Mouse (Mus musculus) midbrain, embryonic 16.5 days (tissue): ENCODE data around the gene Zcchc24. TPM values are rescaled to one million over a fixed set of nuclear protein-coding genes. Genes with fewer than 3 reads are reported as not detected.

Experiments used
- ATAC-seq: fragments of 200-750 bp; cut with Nextera tagmentation; 2 replicates; pipeline ENCODE4 v1.8.0; 2017; ENCODE audit warnings: moderate TSS enrichment
- H3K27ac ChIP-seq: fragments of 300-500 bp; sonication (generic); 2 replicates; pipeline ENCODE4 v1.5.1; 2014; ENCODE audit warnings: mild to moderate bottlenecking, low read length, mixed read lengths
- H3K27me3 ChIP-seq: fragments of 300-500 bp; sonication (generic); 2 replicates; pipeline ENCODE4 v1.6.1; 2014; ENCODE audit warnings: low read depth, low read length, mixed read lengths; ENCODE audit not compliant: control insufficient read depth, insufficient read depth
- H3K36me3 ChIP-seq: fragments of 300-500 bp; sonication (generic); 2 replicates; pipeline ENCODE4 v1.6.1; 2014; ENCODE audit warnings: mild to moderate bottlenecking, low read length, moderate library complexity, mixed read lengths; ENCODE audit not compliant: control insufficient read depth, insufficient read depth
- H3K4me1 ChIP-seq: fragments of 300-500 bp; sonication (generic); 2 replicates; pipeline ENCODE4 v1.6.1; 2014; ENCODE audit warnings: mild to moderate bottlenecking, low read length, mixed read lengths; ENCODE audit not compliant: control insufficient read depth, insufficient read depth
- H3K4me2 ChIP-seq: fragments of 300-500 bp; sonication (generic); 2 replicates; pipeline ENCODE4 v1.6.1; 2014; ENCODE audit warnings: mild to moderate bottlenecking, low read length, mixed read lengths
- H3K4me3 ChIP-seq: fragments of 300-500 bp; sonication (generic); 2 replicates; pipeline ENCODE4 v1.5.1; 2014; ENCODE audit warnings: low read depth, mild to moderate bottlenecking, low read length, moderate library complexity, mixed read lengths
- H3K9ac ChIP-seq: fragments of 300-500 bp; sonication (generic); 2 replicates; pipeline ENCODE4 v1.6.1; 2014; ENCODE audit warnings: low read depth, low read length, mixed read lengths
- H3K9me3 ChIP-seq: fragments of 300-500 bp; sonication (generic); replicated peaks from 2 replicates; pipeline ENCODE4 v1.6.1; 2014; ENCODE audit warnings: mild to moderate bottlenecking, low read length, mixed read lengths; ENCODE audit not compliant: control insufficient read depth, poor library complexity, severe bottlenecking
- WGBS: fragments of 180-500 bp; shearing (Covaris S2); extraction: QIAGEN DNeasy Blood & Tissue Kit; methylation state at CpG from one replicate; pipeline ENCODE4 v1.1.7; 2014; 5-methylcytosine and 5-hydroxymethylcytosine counted together
- polyA plus RNA-seq: library from polyadenylated mRNA; unstranded; fragments of >200 nt; fragmentation: Nextera tagmentation; extraction: Ambion mirVana; gene quantifications from 2 replicates; pipeline ENCODE4 v1.2.1, GENCODE M21; 2015

The Zcchc24 gene
- polyA plus RNA-seq, 1 experiment from 2014 or later, result 12.2 TPM

DNA sequence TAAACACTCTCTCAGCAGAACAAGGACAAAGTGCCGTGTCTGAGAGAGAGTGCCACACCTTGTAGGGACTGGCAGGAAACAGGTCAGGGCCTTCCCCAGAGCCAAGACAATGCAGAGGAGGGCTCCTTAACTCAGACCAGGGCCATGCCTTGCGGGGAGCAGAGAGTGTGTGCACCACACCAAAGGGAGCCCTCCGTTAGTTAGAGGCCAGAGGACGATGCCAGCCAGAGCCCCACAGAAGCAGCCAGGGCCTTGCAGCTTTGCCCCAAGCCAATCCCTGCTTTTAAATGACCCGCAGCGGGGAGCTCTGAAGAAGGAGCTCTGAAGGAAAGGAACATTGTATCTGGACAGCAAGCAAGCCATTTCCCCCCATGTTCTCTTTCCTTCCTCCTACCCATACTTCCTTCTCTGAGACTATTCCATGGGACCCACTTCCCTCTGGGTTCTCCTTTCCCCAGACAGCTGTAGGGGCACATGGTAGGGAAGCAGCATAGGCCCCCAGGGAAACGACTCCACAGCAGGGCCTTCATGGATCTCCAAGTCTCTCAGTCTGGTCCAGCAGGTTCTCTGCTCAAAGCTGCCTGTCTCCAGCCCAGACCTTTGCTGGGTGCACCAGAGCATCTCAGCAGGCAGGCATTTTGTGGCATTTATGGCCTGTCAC is 105.1 kb downstream of the Zcchc24 start:
- Histone ChIP-seq H3K4me2 (no peak overlapping the region), H3K36me3 (peaks cover 42% of the 10 kb centered on the region), H3K9me3 (no peaks in the 10 kb centered on the region), H3K27me3 (no peaks in the 10 kb centered on the region), H3K27ac (peak overlapping the region; percentile 47; the same call in 1 of the 2 replicates), H3K4me3 (no peak overlapping the region), H3K9ac (no peak overlapping the region), H3K4me1 (no peaks in the 10 kb centered on the region)
- 88% methylated on average over 7 of the region's 7 CpGs for WGBS
- no peak for ATAC-seq

Other genes with a start within 250 kb of the Zcchc24 start
- 29.6 and 40.3 TPM in 2 replicates for gene Ppif, start 74.9 kb downstream of the Zcchc24 start, polyA plus RNA-seq
- gene Anxa11, start 73.1 kb upstream of the Zcchc24 start, polyA plus RNA-seq, result 1.8 and 2.4 TPM in 2 replicates
- gene Plac9a, start 134.1 kb upstream of the Zcchc24 start, polyA plus RNA-seq, result not detected in 2 replicates
- gene Tmem254a, start 158.6 kb upstream of the Zcchc24 start, polyA plus RNA-seq, result 6.5 and 8.1 TPM in 2 replicates
- gene Cphx1, start 169.3 kb upstream of the Zcchc24 start, polyA plus RNA-seq, result not detected in 2 replicates
- gene Duxbl1, start 209.5 kb upstream of the Zcchc24 start, polyA plus RNA-seq, result 1.9 and 2.4 TPM in 2 replicates